Mouse (Mus musculus): ENCODE results near the gene Gja1. TPM values are rescaled to one million over a fixed set of nuclear protein-coding genes. Genes with fewer than 3 reads are reported as not detected.
A peak's percentile ranks its signal among the peaks of the same experiment; 100 is the strongest.
"Not testable (repeated sequence)": the region's sequence is repeated elsewhere in the genome, so short reads cannot be mapped to it uniquely, and the experiment has no call there.

The Gja1 gene
- 11.1 and 16.2 TPM in 2 replicates for polyA plus RNA-seq (2012; rRNA removed)

GRCm38 (mm10) chr10:56377097-56377965, at the start of gene Gja1:
Gja1 (plus strand) TSS chr10:56377330.
- peak; percentile 21 for DNase-seq (ENCODE audit: low spot score)

DNA sequence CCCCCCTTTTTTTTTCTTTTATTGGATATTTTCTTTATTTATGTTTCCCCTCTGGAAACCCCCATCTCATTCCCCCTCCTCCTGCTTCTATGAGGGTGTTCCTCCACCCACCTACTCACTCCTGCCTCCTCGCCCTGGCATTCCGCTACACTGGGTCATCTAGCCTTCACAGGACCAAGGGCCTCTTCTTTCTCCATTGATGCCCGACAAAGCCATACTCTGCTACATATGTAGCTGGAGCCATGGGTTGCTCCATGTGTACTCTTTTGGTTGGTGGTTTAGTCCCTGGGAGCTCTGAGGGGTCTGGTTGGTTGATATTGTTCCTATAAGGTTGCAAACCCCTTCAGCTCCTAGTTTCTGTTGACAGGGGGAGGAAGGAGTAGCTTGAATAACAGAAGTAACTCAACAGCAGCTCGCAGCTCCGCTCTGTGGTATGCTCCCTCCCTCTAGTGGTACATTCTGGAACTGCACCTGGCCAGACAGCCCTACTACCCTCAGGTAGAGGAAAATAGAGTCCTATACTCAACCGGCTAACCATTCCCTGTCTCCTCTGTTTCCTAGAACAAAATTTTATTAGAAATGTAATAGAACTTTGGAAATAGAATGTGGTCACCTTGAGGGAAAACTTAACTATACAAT, 38.2 kb upstream of the Gja1 start:
- peak; percentile 54 for DNase-seq (ENCODE audit: low spot score)

- no peak for DNase-seq (ENCODE audit: low spot score)
These were observed 16.7 kb upstream of the Gja1 start for GRCm38 (mm10) chr10:56360472-56360871.

- DNase-seq (ENCODE audit: low spot score): peak; percentile 38
These were observed 8.1 kb upstream of the Gja1 start for GRCm38 (mm10) chr10:56369073-56369472.

DNA sequence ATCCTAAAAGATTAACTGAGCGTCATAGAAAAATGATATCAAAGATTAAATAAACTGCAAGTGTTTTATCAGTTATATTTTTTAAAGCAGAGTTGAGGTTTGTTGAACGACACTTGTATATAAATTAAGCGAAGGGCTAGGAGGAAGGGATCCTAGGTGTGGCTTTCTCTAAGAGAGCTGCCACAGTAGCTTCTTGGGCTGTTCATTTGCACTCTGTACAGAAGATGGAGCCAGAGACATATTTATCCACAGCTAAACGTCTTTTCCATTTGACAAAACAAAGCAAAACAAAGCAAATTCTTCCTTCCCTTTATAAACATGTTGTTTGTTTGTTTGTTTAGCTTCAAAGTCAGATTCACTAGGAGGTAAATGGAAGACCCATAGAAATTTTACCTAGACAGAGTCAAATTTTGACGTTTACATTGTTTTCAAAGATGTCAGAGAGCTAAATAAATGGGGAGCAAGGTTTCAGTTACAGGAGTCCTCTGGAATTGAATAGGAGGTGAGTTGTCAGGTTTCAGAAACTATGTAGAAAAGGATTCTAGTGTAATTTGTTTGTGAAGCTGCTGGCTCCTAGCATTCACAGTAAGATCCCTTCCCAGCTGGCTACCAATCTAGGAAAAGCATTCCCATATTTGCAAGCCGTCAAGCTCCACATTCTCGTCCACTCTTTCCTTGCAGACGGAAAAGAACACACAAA, 4.0 kb upstream of the Gja1 start:
- no peak for DNase-seq (ENCODE audit: low spot score)

- no peak for DNase-seq (ENCODE audit: low spot score)
These were observed 3.0 kb upstream of the Gja1 start for GRCm38 (mm10) chr10:56374169-56374568.

DNA sequence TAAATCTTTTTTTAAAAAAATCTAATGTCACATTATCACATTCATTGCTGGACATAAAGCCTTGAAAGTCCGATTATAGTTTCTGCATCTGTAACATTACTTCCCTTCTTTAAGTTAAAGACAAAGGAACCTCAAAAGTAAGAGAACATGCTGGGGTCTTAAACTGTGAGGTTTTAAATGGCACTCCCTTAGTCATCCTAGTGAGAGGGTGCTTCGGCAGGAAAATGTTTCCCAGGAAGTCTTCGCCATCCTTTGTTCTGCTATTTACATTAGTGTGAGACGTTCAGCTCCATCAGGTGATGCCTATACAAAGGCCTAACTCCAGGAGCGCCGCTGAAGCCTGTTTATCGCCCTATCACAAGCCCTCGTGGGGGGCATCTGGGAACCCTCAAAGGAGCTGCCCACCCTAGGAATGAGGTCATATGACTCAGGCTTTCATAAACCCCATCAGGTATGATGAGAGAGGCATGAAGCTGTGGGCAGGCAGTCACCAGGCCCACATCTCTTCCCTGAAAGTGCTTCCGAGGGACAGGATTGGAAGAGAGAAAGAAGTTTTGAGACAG, 1.1 kb upstream of the Gja1 start:
- no peak for DNase-seq (ENCODE audit: low spot score)

GRCm38 (mm10) chr10:56377966-56378647, 977 bp downstream of the Gja1 start:
- DNase-seq (ENCODE audit: low spot score): peak; percentile 21

DNA sequence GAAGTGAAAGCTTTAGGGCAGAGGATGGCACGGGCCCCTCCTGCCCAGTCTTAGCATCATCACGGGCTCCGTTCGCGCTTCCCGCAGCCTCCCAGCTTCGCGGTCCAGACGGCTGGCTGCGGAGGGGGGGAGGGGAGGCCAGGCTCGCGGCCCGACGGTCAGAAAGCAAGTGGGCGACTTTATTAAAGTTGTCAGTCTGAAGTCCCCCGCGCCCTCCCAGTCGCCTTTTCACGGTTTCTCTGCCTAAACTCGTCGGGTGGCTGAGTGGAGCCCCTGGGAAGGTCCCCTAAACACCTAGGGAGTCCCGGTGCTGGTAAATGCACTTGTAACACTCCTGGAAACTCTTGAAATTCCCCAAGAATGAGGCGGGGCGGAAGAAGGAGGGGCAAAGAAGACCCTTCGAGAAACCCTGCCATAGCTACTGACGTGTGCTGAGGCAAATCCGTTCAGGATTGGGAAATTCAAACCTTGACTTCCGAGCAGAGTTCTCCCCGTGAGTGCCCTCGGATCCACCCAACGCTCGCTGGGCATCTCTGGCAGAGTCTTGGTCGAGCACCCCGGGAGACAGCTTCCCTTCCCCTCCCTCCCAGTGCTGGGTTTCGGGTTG, 1.6 kb downstream of the Gja1 start:
- peak; percentile 28 for DNase-seq (ENCODE audit: low spot score)

DNA sequence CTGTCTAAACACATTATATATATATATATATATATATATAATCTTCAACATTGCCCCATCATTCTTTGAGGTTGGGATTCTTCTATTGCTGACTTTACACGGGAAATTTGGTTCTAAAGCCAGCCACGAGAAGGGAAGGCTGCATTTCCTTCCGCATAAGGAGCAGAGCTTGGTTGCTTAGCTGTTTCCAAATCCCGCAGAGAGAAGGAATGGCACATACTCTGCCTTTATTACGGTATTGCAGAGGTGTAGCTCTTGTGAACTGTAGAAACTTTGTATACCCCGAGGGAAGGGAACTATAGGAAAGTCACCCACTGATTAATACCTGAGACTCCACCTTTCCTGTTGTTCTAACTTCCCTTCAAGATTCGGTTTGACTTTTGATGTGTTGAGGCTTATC, 2.6 kb downstream of the Gja1 start:
- DNase-seq (ENCODE audit: low spot score): no peak

DNA sequence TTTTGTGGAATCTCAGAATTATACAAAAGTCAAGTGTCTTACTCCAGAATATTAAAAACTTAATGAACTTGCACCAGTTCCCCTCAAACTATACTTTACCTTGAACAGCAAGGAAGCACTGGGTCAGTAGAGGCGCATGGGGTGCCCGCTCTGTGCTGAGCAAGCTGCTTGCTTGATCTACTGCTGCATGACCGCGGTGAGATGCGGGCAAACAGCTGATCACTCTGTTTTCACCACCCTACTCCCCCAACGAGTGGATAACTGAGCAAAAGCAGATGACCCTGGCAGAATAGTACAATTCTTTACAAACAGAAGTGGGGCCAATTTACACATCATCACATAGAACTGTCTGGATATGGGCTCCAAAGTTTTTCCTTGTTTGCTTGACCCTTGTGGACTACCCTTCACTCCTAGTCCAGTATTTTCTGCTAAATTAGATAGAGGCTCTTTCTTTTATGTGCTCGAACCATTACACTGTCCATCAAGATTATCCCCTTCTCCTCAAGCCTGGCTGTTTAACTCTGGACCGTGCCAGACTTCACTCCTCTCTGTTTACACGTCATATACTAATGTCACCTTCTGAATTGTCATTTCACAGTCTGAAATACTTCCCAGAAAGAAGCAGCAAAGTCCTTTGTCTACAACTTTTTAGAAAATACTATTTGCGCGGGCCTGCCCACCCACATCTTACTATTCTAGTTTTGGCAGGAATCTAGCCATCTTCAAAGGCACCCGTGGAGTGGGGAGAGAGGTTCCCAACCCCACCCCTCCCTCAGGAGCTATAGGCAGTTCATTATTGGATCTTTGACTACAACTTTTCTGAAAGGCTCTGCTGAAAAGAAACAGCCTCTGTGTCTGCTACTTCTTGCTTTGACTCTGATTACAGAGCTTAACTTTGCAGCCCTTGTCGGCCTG, 8.3 kb downstream of the Gja1 start:
- no peak for DNase-seq (ENCODE audit: low spot score)

- DNase-seq (ENCODE audit: low spot score): no peak
These were observed 16.1 kb downstream of the Gja1 start for GRCm38 (mm10) chr10:56393095-56393784.

DNA sequence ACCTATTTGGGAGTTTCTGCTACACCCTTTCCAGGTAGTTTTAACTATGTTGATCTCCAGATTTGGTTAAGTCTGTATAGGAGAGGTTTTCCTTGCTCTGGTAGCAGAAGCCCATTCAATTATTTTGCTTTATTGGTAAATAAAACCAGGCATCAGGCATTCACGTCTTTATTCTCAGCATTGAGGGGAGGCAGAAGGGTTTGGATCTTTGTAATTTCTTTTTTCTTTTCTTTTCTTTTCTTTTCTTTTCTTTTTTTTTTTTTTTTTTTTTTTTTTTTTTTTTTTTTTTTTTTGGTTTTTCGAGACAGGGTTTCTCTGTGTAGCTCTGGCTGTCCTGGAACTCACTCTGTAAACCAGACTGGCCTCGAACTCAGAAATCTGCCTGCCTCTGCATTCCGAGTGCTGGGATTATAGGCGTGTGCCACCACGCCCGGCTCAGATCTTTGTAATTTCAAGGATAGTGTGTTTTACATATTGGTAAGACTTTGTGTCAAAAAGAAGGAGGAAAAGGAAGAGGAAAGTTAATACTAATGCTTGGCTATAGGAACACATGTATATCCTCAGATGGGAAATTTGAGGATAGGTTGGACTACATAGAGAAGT, 16.8 kb downstream of the Gja1 start:
- DNase-seq (ENCODE audit: low spot score): not testable (repeated sequence)

DNA sequence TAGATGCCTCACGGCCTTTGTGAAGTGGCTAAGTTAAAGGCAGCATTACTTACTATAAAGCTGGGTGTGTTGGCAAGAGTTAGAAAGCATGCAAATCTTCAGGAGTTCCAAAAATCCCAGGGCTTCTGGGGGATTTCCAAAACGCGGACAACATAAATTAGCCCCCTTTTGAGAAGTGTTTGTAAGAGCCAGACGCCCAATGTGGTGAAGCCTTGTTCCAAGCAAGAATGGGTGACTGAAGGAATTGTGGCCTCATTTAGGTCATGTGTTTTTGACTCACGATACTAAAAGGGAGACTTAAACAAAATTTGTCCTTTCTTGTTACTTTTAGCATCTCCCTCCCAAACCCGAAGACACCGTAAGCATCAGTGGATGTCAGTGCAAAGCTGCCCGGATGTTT, 20.7 kb downstream of the Gja1 start:
- DNase-seq (ENCODE audit: low spot score): no peak

GRCm38 (mm10) chr10:56398310-56398709, 21.2 kb downstream of the Gja1 start:
- DNase-seq (ENCODE audit: low spot score): no peak

DNA sequence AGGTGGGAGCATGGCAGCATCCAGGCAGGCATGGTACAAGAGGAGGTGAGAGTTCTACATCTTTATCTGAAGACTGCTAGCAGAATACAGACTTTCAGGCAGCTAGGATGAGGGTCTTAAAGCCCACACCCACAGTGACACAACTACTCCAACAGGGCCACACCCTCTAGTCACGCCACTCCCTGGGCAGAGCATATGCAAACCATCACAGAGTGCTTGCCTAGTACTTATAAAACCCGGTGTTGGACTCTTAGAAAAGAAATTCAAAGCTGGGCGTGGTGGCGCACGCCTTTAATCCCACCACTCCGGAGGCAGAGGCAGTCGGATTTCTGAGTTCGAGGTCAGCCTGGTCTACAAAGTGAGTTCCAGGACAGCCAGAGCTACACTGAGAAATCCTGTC, 24.3 kb downstream of the Gja1 start:
- not testable (repeated sequence) for DNase-seq (ENCODE audit: low spot score)

DNA sequence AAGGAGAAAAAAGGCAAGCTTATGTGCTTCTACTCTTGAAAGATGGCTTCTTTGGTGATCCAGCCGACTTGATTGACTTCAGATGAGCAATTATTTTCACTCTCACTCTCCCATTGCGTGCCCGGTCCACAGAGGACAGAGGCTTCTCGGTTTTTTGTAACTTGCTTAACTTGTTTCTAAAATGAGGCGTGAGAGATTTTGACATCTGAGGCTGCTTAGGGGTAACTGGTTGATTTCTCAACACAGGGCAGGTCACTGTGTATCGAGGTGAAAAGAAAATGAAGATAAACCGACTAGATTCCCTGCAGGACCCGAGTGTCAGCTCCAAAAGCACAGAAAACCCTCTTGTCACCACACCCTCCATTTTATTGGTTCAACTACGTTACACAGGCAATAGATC, 28.8 kb downstream of the Gja1 start:
- no peak for DNase-seq (ENCODE audit: low spot score)

DNA sequence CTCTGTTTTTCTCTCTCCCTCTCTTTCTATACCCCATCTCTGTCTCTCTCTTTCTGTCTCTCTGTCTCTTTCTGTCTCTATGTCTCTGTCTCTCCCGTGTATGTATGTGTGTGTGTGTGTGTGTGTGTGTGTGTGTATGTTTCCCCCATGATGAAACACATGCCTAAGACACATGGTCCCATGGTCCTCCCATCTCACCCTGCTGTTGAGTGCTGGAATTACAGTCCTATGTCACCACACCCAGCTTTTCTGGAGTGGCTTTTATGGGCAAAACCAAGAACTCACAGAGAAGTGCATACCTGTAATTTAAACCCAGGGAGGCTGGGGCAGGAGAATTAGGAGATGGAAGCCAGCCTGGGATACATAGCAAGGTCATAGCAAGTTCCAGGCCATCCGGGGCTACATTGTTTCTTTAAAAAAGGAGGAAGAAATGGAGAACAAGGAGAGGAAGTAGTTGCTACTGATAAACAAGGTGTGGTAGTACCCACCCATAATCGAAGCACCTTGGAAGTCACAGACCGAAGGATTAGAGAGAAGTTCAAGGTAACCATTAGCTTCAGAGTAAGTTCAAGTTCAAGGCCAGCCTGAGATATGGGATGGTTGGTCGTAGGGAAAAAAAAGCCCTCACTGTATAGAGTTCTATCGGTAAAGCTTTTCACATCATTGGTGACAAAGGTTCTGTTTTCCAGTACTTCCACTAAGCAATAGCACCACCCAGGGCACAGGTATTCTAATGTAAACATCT, 29.4 kb downstream of the Gja1 start:
- DNase-seq (ENCODE audit: low spot score): no peak
